Mouse (Mus musculus) layer of hippocampus, postnatal 10 days (tissue): ENCODE measurements around the gene Rsg1. TPM values are rescaled to one million over a fixed set of nuclear protein-coding genes. Genes with fewer than 3 reads are reported as not detected.

Experiments
- DNase-seq, 2 experiments: peaks; one replicate each; pipeline ENCODE4 v3.0.0; 2021; ENCODE audit warnings: low spot score in 2 of 2
- total RNA-seq, 2 experiments: library from RNA; stranded (reverse); gene quantifications; 2 replicates each; pipeline ENCODE4 v1.2.3; 2021

Rsg1 gene
- total RNA-seq, 2 experiments from 2014 or later = 2.0 to 3.9 TPM

- no peak for DNase-seq
Measured at GRCm38 (mm10) chr4:141272878-141273277, 59.1 kb downstream of the Rsg1 start.

DNA sequence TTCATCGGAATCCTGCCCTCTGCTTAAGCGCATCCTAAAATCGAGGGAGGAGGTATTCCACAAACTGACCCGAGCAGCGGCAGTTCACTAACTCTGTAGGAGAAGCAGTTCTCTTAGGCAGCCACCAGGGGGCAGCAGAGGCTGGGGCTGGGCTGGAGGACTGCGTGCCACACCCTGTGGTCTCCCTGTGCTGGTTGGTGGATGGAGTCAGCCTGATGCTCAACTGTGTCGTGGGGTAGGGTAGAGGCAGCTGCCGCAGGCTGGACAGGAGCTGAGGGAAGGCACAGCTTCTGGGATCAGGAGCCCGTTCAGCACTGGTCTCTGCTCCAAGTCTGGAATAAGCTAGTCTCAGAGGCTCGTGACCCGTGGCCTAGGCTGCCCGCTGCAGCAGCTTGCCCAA lies 59.5 kb downstream of the Rsg1 start:
- DNase-seq = peak; percentile 87 to 90

DNA sequence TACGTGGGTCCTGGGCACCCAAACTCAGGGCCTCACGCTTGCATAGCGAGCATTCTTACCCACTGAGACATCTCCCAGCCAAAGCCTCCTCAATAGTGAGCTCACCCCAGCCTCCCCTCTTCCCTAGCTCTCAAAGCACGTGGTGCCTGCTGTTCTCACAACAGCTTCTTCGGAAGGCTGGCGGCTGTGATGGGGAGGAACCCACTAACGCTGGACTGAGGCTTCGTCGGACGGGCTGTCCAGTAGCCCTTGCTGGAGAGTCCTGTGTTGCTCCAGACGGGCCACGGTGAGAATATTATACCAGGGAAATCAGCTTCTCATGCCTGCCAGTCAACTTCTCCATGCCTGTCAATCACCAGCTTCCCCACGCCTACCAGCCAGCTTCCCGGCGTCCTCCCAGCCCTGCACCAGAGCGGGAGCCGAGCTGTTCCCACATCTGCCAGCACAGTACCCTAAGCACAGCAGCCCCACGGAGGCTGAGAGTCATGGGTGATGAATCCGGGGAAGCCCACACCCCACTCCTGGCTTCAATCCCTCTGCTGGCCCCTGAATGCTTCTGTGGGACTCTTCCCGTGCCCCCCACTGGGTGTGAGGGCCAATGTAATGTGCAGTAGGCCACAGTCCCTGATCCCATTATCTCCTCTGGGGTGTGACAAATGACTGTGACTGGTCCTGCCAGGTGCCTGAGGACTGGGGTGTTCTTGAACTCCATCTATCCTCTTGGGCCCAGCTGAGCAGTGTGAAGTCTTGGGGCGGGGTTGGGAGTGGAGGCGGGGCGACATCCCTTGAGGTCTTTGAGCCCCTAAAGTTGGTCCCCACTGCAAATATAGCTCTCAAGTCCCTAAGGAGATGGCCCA lies 61.0 kb downstream of the Rsg1 start:
- DNase-seq = peak; percentile 34 to 39

Other genes with a start within 250 kb of the Rsg1 start
- 100 to 1,000 TPM; 233 to 238 TPM for gene Atp13a2, start 227.1 kb upstream of the Rsg1 start, total RNA-seq
- 10 to 100 TPM; 20.9 TPM for gene Mfap2, start 203.5 kb upstream of the Rsg1 start, total RNA-seq
- 10 to 100 TPM; 32.2 to 42.8 TPM for gene Crocc, start 153.4 kb upstream of the Rsg1 start, total RNA-seq
- 10 to 100 TPM; 43.7 to 48.4 TPM for gene Necap2, start 135.6 kb upstream of the Rsg1 start, total RNA-seq
- gene Spata21, start 125.6 kb upstream of the Rsg1 start, total RNA-seq = under 1 TPM; 0.27 to 0.53 TPM
- 10 to 100 TPM; 47.5 to 57.3 TPM for gene Szrd1, start 74.2 kb upstream of the Rsg1 start, total RNA-seq
- gene Fbxo42, start 66.0 kb upstream of the Rsg1 start, total RNA-seq = 10 to 100 TPM; 28.6 to 33.0 TPM
- 1 to 10 TPM; 5.8 to 6.7 TPM for gene Arhgef19, start 25.5 kb downstream of the Rsg1 start, total RNA-seq
- 1 to 10 TPM; 2.5 to 2.7 TPM for gene Epha2, start 87.3 kb downstream of the Rsg1 start, total RNA-seq
- gene Fam131c, start 154.3 kb downstream of the Rsg1 start, total RNA-seq = 10 to 100 TPM; 10.2 to 10.3 TPM
- not detected for gene Clcnka, start 184.8 kb downstream of the Rsg1 start, total RNA-seq
- gene Clcnkb, start 202.1 kb downstream of the Rsg1 start, total RNA-seq = not detected
- gene Hspb7, start 206.8 kb downstream of the Rsg1 start, total RNA-seq = under 1 TPM; 0.11 to 0.16 TPM
- 1 to 10 TPM; 2.9 to 3.4 TPM for gene Srarp, start 222.1 kb downstream of the Rsg1 start, total RNA-seq
- 10 to 100 TPM; 24.2 to 27.4 TPM for gene Zbtb17, start 230.7 kb downstream of the Rsg1 start, total RNA-seq